Mouse (Mus musculus): ENCODE measurements around the gene Galk2.
A peak's percentile ranks its signal among the peaks of the same experiment; 100 is the strongest.

The Galk2 gene

DNA sequence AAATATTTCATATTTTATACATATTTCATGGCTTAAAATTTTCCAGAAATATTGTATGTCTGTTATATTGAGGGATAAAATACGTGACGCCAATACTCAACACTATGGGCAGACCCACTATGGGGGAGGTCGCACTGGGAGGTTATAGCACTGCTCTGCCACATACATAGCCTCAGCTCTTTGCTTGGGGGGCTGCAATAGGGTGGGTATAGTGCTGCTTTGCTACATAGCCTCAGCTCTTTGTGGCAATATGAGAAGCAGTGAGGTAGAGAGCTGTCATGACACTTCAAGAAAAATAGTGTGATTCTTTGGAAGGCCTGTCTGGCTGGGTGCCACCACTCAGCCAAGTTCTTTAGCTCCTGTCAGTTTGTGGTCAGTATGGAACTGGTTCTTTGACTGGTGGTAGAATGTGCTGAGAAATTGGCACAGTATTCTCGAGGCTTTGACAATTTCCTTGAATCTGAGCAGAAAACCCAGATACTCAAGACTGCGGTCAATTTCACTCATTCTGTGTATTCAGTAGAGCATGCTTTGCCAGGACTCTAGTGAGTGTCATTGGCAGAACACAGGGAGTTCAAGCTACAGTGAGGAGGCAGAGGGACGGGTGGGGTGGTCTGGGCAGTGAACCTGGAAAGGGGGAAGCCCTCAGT lies 80.2 kb downstream of the Galk2 start:
- no peak for DNase-seq (ENCODE audit: inconsistent age in 2 of 2, low spot score in 1 of 2)

DNA sequence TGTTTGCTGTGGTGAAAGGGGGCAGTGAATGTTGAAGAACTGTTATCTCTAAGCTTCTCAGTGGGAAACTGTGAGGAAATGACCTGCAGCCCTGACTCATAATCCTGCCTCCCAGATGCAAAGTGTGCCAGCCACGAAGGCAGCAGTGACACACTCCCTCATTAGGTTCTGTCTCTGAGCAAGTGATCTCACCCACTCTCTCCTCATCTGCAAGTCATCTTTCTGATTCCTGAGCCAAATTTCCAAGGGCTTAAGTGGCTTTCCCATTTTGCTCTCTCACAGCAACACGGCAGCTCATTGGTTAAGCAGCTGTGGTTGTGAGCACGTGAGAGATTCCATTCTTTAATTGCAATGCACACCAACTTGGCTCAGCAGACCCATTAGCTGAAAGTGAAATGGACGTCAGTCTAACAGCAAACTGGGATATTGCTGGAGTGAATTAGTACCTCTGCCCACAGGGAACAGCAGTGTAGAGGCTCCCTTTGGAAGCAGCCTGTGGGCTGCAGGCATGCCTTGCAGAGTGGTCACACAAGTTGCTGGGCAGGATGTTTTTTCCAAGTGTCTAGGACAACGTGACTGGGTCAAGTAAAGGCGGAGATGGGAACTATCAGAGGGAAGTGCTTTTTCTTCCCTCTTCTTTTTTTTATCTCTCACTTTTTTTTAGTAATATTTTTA lies 82.3 kb downstream of the Galk2 start:
- DNase-seq (ENCODE audit: inconsistent age in 2 of 2, low spot score in 1 of 2): peak; percentile 78 to 87

DNA sequence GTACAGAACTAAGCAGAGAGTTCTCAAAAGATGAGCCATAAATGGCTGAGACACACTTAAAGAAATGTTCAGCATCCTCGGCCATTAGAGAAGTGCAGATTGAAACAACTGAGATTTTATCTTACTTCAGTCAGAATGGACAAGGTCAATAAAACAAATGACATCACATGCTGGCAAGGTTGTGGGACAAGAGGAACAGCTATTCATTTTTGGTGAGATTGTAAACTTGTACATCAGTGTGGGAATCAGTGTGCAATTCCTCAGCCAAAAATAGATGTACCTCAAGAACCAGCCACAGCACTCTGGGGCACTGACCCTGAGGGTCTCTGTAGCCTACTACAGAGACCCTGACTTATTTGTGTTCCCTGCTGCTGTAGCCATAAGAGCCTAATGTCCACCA lies 84.4 kb downstream of the Galk2 start:
- peak; percentile 62 to 86 for DNase-seq (ENCODE audit: inconsistent age in 2 of 2, low spot score in 1 of 2)

DNA sequence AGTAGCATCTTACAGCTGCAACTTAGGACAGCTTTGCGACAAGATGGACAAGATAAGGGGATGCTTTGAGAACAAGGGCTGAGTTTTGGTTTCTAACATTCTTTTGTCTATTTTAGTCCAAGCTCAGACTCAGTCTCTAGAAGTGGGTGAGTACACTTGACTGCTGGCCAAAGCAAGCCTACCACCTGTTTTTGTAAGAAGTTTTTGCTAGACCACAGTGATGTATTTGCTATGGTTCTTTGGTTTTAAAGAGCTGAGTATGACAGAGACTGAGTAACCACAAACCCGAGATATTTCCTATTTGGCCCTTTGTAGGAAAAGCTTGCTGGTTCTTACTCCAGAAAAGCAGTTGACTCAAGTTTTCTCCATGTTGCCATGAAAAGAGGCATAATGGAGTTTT lies 89.3 kb downstream of the Galk2 start:
- no peak for DNase-seq (ENCODE audit: inconsistent age in 2 of 2, low spot score in 1 of 2)

DNA sequence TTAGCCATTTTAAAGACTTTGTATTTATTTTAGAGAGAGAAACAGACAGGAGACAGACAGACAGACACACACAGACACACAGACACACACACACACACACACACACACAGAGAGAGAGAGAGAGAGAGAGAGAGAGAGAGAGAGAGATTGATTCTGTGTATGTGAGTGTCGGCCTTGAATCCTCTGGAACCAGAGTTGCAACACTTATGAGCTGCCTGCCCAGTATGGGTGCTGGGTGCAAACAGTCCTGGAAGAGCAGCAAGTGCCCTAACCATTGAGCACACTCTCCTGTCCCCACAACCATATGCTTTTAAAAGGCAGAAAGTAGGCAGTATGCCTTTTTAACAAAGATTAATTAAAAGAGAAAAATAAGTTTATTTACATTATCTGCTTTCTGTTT lies 109.9 kb downstream of the Galk2 start:
- peak in 1 of 2 experiments; percentile 59 for DNase-seq (ENCODE audit: inconsistent age in 2 of 2, low spot score in 1 of 2)

DNA sequence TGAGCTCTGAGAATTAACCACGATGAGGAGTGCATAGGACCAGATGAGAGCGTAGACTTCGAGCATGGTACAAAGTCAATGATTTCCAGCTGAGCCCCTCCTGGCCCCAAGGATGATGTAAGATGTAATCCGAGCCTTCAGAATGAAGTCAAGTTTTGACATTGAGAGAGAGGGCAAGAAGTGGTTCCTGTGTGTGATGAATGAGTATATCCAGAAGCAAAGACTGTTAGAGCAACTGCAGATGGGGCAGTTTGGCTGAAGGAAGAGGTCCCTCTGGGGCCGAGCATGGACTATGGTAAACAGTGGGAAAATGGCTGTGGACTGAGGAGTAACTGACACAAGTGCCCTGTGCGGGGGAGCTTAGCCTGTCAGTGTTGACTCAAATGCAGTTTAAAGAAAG lies 114.3 kb downstream of the Galk2 start:
- no peak for DNase-seq (ENCODE audit: inconsistent age in 2 of 2, low spot score in 1 of 2)

DNA sequence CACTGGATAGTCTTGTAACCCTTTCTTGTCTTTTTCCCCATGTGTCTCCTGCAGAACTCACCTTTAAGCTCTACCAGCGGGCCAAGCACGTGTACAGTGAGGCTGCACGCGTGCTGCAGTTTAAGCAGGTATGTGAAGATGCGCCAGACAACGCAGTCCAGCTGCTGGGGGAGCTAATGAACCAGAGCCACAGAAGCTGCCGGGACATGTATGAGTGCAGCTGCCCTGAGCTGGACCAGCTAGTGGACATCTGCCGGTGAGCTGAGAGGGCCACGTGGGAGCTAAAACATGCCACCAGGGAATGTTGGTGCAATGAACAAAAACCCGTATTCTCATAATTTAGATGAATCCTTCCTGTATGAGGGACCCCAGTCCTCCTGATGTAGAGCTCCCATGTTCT lies 116.3 kb downstream of the Galk2 start:
- no peak for DNase-seq (ENCODE audit: inconsistent age in 2 of 2, low spot score in 1 of 2)

DNA sequence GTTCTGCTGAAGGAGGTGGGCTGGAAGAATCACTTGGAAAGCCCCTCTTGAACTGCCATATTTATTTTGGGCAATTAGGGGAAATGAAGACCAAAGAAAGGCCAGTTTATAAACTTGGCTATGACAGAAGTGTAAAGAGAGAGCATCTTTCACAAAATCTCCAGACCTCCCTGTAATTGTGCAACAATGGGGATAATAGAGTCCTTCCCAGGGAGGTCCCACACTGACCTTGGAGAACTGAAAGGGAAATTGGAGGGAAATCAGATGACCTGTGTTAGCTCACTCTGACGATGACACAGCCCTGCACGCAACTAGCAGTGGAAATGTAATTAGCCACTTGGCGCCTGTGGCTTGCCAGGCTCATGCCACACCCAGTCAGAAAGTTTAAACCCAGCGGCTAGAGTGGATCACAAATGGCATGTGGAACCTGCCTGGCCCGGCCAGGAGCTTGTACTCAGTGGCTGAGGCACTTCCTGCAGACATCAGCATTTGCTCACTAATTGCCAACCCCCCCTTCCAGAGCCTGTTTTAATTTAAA lies 117.0 kb downstream of the Galk2 start:
- DNase-seq (ENCODE audit: inconsistent age in 2 of 2, low spot score in 1 of 2): no peak

DNA sequence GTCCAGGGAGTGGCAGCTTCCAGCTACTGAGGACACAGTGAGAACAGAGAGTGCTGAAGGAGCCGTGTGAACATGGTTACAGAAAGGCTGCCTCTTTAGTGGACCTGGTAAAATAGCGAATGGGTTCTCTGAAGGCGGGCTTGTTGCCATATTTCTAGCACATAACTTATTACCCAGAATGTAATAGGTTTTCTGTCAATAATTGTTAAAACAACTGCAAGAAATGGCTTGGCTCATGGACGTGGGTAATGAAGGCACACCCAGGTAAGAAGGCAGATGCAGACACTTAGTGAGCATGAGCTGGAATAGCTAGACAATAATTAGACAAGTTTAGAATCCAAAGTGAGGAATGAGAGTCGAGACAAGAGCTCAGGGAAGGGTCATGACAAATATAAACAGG lies 143.4 kb downstream of the Galk2 start:
- DNase-seq (ENCODE audit: inconsistent age in 2 of 2, low spot score in 1 of 2): no peak

DNA sequence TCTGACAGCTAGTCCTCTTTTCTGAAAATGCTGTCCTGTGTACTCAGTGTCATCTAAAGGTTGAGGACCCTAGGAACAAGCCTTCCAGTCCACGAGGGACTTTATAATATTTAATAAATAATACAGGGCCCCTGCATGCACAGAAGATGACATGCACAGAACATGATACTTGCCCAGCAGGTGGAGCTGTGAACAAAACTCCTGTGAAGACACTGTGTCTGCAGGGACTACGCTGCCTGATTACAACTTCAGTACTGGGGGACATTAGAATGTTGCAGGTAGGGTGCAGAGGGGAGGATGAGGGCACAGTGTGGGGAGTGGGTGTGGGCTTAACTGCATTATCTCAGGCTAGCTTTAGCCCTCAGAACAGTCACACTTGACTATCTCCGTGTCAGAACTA lies 147.2 kb downstream of the Galk2 start:
- peak; percentile 55 to 87 for DNase-seq (ENCODE audit: inconsistent age in 2 of 2, low spot score in 1 of 2)

DNA sequence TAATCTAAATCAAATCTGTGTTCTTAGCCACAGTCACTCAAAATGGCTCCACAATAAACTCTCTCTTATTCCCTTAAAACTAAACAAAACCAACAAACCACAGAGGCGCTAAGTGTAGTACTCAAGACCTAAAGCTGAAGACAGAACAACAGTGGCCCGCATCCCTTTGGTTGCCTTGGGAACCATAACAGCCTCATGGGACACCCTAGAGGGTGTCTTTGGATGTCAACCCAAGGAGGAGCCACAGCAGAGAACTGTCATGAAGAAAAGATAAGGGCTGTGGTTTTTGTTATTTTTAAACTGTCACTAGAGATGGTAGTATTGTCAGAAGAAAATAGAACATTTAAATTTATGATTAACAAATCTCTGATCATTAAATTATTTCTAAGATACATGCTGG lies 147.8 kb downstream of the Galk2 start:
- no peak for DNase-seq (ENCODE audit: inconsistent age in 2 of 2, low spot score in 1 of 2)

DNA sequence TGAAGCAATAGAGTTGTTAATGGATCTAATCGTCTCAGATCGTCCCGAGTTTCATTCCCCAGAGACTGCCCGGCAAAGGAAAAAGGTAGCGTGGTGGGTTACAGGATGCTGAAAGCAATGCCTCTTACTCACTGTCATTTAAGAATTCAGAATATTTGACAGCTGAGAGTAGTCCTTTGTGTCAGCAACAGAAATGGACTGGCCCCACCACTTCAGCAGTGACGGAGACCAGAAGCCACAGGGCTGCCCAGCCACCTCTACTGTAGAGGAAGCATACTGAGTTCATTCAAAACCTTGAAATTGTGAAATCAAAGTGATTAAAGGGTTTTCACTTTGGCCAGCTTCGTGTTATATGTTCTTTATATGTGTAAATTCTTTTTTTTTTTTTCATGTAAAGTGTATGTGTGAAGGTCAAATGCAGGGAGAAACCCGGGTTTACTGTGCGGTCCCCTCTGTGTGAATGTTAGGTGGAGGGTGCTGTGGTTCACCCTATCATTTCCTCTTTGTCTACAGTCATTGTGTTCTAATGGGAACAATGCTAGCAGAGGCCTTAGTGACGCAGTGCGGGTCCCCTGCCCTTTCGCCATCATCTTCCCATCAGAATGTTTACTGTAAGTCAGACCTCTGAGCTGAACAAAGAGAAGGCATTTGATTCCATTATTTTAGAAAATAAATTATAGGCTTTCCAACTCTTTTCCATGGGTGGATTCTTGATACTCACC lies 156.2 kb downstream of the Galk2 start:
- DNase-seq (ENCODE audit: inconsistent age in 2 of 2, low spot score in 1 of 2): no peak

DNA sequence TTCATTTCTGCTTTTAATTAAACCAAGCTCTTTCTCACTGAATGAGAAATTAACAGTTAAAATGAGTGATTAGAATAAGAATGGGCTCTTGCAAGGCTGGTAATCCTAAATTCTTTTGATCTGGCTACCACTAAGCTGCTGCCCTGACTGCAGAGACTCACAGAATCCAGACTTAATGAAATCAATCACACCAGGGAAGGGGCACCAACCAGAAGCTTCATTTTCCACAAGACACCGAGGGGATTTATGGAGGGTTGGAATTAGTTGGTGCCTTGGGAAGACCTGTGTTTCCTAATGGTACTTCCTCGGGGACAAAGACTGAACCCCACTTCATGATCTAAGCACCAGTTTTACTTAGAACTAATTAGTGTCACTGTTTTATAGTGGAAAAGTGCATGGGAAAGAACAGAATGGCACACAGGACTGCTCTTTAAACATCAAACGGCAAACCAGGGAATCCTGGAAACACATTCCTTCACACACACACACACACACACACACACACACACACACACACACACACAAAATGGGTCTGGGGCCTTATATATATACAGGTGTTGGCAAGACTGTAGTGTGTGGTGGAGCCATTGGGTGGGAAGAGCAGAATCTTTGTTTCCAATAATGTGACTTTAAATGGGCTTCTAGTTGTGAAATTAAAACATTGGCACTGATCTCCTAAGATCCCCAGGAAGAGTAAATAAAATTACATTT lies 157.0 kb downstream of the Galk2 start:
- DNase-seq (ENCODE audit: inconsistent age in 2 of 2, low spot score in 1 of 2): no peak

DNA sequence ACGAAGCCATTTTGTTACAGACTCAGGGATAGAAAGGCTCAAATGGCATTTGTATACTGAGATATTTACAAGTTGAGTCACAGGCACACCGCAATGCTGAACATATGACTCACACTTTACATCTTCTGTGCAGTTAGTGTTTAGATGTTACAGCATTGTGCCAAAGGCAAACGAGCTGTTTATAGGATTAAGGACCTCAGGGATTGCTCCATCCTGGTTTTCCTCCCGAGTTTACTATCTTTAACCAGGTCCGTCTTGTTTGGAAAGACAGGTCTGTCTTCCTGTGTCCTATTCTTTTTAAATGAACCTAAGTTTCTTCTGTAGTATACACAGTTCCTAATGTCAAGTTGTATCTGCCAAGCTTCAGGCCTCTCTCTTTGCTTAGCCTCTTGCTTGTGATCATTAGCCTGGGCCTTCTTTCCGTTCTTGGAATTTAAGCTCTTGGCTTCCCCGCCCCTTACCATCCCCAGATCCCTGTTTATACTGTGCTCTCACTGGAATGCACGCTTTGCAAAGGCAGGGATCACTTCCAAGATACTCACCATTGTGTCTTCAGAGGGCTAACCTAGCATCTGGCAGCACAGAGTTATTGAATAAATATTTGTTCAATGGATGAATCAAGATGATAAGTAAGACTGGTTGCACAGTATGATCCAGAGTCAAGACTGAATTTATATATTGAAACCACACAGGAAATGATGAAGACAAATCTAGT lies 172.4 kb downstream of the Galk2 start:
- no peak for DNase-seq (ENCODE audit: inconsistent age in 2 of 2, low spot score in 1 of 2)

DNA sequence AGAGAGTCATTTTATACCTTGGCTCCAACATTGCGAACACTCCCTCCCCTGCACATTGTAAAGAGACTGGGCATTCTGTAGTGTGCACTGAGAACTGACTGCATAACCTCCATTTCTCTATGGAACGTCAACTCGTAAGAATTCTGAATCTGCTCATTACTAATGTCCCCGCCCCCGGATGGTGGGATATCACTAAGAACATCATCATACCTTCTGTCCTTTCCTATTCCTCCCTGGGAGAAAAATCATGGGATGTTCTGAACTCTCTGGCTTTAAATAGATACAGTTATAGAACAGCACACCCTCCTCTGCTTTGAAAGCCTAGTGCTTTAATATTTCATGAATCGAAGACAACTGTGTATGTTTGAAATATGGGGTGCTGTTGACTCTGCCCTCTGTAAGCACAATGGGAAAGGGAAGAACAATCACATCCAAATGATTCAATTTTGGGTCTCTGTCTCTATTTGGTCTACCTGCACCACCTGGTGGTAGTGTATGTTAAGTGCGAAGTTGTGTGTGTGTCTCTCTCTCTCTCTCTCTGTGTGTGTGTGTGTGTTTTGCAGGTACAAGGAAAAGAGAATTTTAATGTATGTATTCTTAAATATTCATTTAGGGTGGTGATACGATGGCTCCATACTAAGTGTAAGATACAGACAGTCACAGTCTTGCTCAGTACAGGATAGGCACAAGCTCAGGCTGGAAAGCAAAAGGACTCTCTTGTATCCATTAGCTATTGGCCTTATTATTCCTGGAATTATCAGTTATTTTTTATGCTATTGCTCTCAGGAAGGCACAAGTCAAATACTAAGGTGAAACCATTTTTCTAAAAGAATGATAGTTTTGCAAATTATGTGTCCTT lies 174.4 kb downstream of the Galk2 start:
- peak; percentile 31 to 75 for DNase-seq (ENCODE audit: inconsistent age in 2 of 2, low spot score in 1 of 2)
